Mouse (Mus musculus): ENCODE data around the gene Fbxl13.
"Not testable (repeated sequence)": the region's sequence is repeated elsewhere in the genome, so short reads cannot be mapped to it uniquely, and the experiment has no call there.

The Fbxl13 gene

DNA sequence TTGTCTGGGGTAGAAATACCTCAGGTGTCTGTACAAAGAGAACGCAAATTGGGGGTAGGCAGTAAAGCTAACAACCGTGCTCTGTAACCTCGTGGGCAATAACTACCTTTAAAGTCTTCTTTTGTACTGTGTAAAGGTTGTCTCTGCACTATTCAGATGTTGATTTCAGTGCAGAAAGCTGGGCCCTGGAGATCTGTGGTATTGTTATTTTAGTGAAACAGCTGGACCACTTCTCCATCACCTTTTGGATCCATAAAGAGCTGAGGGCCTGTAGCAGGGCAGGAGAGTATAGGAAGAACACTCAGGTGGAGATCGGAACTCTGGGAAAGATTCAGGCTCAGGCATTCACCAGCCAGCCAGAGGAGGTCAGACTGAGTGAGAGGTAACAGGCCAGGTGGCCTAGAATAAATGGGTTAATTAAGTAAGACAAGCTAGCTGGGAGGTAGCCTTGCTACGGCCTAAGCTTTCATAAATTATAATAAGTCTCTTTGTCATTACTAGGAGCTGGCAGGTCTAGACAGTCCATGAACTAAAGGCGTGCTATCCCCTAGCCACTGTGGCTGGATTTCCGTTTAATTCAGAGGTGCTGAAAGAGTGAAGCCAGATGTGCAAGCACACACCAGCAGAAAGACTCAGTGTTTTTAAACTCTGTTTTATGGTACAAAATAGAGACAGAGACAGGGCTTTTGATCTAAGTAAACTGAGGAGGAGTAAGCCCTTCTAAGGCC lies 6.6 kb upstream of the Fbxl13 start:
- DNase-seq, result no peak

DNA sequence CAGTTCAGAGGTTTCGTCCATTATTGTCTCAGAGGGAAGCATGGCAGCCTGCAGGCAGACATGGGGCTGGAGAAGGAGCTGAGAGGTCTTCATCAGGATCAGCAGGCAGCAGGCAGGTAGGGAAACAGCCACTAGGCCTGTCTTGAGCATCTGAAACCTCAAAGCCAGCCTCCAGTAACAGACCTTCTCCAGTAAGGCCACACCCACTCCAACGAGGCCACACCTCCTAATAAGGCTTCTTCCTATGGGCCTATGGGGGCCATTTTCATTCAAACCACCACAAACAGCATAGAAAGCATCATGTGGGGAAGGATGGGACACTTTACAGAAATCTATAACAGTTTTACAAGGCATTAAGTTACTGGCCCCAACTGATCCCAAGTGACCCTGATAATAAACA lies 5.3 kb upstream of the Fbxl13 start:
- DNase-seq, result no peak

DNA sequence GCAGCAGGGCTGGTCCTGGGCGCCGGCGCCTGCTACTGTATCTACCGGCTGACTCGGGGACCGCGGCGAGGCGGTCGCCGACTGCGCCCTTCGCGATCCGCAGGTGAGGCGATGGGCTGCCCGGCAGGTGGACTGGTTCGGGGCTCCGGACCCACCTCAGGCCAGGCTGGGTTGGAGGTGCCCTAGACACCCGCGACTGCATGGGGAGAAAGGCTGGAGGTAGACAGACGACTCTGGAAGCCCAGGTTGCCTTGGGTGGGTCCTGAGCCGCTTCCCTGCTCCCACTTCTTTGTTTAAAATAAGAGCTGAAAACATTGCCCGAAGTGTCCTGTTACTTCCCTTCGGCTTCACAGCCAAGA lies 678 bp upstream of the Fbxl13 start:
- DNase-seq, result no peak

DNA sequence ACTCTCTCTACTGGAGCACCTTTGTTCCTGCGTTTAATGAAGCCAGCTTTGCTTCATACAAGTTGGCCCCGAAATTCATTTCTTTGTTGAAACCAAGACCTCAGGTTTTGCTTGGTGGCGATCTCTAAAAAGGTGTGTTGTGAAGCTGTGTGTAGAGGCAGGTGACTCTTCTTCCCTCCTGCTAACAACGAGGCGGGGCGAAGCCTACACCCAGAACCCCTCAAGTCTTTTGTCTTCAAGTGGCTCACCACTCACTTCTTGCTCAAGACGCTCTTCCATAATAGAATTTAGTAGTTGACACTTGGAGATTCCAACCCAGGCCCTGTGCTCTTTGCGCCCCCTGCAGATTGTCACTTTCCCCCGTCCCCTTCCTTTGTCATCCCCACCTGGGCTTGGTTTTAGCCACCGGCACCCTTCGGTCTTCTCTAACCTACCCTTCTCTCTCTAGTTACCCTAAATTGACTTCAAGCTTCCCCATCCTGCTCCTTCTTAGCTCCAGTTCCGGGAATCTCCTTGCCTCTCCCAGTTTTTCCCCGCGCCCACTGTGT lies 469 bp downstream of the Fbxl13 start:
- no peak for DNase-seq

DNA sequence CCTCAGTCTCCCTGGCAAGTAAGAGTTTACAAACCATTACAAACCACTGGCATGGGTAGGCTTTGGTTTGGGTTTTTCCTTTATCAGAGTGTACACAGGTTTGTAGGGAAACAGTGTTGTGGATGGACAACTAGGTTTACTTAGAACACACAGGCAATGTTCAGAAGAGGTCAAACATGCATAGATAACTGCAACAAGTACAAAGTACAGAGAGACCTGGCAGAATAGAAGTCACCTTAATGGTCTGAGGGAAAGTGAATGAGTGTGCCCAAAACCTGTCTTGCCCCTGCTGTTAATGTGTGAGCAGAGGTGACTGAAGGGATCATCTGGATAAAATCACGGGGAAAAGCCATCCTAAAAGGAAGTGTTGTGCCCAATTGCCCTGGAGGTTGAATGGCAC lies 1.8 kb downstream of the Fbxl13 start:
- no peak for DNase-seq

DNA sequence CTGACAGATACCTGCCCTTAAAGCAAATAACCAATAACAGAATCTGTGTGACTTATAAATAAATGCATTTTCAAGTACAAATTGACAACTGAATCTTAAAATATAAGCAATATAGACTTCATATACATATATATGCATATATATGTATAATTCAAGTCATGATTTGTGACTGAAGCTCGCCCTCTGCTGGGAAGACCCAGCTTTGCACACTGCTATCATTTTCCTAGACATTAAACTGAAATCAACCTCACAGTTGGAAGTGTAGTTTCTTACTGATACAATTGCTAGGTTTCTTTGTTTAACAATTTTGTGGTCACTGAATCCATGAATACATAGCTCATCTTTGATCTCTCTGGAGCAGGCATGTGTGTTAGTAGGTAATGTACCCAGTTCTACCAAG lies 4.5 kb downstream of the Fbxl13 start:
- DNase-seq, result peak; percentile 73 to 75

DNA sequence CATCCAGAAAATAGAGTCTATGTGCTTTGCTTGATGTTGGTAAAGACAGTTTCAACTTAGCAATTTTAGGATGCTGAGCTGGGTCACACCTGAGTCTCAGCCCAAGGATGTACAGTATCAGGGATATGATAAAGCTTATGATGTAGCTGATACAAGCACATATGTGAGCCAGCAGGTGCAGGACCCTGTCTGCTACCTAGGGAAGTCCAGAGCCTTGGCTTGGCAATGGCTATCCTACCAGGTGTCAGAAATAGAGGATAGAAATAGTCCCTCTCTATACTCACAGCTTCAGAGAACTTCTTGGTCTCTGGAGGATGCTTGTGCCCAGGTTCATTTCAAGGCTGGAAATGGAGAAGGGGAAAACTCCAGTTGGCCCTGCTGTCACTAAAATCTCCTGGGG lies 19.5 kb downstream of the Fbxl13 start:
- no peak for DNase-seq

DNA sequence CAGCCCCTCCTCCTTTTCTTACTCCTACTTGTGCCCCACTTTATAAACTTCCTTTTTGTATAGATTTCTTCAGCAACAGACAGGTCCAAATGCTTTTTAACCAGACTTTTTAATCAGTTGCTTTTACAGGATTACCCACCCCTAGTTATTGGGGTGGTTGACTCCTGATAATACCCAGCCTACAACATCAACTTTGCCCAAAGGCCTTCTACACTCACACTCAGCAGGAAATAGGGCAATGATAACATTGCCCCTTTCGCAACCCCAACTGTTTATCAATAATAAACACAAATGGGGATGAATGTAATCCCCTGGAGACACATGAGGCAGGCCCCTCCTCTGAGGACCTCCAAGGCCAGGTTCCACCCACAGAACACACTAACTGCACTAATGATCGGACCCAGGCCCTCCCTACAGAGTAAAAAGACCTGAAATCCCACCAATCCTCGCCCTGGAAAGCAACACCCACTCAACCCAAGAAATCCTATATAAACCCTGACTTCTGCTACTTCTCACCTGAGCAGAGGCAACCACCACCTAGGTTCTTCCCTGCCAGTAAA lies 28.9 kb downstream of the Fbxl13 start:
- DNase-seq, result no peak

DNA sequence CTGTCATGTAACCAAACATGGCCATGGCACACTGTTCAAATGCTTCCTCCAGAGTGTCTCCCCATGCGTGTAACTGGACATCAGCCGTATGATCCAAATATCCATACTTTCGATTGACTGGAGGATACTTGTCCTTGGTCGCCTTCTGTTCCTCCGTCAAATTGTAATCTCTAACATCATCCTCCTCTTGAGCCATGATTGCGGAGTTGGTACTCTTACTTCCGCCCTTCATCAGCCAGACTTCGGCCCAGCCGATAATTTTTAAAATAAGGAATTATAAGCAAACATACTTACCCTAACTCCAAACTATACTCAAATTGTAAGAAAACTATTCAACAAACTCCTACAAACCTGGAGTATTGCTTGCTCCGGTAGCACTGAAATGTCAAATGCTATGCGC lies 31.1 kb downstream of the Fbxl13 start:
- DNase-seq, result not testable (repeated sequence)

DNA sequence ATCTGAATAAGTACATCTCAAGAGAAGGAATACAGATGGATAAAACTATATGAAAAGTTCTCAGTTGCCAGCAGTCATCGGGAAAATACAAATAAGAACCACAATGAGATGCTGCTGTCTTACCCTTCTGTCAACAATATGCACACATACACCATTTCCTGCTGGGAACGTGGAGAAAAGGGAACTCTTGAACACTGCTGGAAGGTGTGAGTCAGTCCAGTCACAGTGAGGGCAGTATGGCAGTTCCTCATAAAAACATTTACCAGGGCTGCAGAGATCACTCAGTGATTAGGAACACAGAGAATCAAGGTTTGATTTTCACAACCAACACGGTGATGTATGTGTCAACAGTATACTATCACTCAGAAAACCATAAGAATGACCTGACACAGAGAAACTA lies 34.4 kb downstream of the Fbxl13 start:
- DNase-seq, result no peak

DNA sequence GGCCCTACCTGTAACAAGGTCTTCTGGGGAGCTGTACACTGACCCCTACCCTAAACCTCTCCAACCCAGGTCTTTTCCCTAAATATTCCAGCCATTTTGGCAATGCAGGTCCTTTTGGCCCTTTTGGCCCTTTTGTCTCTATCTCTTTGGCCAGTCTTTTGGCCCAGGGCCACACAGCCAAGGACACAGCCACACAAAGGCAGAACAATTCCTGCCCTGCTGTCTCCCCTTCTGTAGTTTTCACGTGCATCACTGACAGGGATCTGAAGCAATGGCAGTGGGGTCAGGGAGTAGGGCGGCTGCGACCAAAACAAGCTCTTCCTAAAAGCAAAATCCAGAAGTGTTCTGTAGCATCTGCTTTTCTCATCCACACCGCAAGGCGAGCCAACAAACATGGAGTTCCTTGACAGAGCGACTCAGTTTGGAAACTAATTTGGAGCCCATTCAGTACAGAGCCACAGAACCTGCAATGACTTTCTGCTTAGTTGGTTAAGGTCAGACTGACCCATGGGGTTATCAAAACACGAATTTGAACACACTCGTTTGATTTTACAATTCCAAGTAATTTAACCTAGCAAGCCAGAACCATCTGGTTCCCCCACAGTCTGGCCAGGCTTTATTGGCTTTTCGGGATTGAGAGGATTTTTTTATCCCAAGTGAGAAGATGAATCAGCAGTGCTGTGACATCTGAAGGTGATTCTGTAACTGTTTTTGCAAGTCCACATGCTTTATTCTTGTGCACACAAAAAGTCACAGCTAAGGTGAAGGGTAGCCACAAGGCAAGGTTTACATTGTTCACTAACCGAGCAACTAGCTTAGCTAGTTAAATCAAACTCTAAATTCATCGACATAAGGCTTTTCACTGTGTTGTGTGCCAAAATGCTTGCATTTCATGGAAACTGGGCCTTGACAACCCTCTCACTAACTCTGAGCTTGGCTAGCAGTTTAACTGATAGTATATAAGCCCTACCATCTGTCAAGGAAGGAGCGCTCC lies 36.8 kb downstream of the Fbxl13 start:
- peak; percentile 55 to 58 for DNase-seq

DNA sequence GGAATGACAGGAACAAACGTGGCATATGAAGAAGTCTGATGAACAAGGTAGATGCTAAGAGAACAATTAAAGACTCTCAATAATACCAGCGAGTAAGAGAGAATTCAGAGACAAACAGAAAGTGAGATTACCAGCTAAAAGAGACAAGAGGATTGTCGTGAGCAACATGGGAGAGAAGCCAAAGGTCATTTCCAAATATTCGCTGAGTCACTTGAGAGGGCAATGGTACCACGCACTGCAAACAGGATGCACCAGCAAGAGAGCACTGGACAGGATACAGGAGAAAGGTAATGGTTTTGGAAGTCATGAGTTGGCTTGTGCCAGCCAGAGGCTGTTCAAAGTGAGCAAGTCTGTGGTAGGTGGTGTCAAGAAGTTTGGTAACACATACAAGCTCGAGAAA lies 39.5 kb downstream of the Fbxl13 start:
- DNase-seq, result no peak

DNA sequence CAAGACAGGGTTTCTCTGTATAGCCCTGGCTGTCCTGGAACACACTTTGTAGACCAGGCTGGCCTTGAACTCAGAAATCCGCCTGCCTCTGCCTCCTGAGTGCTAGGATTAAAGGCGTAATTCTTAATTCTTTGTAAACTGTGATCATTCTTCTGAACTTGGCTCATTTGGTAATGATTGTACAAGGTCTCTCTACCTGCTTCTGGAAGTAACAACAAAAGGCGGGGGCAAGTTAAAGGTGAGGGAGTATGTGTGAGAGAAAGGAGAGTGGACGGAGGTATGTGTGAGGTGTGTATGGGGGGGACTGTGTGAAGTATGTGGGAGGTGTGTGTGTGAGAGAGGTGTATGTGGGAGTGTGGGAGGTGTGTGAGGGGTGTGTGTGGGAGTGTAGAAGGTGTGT lies 45.5 kb downstream of the Fbxl13 start:
- DNase-seq, result no peak

DNA sequence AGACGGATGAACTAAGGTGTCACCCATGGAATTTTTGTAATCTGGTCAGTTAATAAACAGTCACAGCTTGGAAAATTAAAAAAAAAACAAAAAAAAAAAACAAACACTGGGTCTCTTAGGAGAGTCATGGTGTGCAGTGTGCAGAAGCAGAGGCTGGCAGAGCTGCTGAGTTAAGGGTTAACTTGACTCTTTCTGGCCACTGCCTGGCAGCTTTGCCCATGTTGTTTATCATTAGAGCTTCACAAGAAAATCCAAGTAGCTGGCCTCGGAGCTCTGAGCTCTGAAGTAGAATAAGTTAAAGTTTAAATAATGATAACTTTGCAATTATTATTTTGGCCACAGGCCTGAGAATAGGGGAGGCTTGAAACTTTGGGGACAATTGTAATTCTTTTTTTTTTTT lies 45.9 kb downstream of the Fbxl13 start:
- DNase-seq, result not testable (repeated sequence)

DNA sequence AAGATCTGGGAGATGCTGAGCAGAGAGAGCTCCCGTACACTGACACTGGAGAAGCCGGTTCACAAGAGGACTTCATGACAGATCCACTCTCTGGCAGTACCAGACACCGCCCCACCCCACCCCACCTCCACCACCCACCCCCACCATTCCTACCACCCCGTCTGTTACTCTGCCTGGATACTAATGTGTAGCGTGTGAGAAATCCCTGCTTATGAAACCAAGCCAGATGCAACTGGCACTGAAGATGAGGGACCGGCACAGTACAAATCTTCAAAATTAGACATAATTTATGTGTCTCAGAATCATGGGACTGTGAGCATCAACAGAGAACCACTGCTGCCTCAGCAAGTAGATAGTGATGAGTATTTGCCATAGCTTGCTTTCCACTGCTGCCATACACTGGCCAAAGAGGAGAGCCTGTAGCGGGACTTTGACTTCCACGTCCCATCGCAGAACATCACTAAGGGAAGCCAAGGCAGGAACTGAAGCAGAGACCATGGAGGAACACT lies 52.2 kb downstream of the Fbxl13 start:
- no peak for DNase-seq

DNA sequence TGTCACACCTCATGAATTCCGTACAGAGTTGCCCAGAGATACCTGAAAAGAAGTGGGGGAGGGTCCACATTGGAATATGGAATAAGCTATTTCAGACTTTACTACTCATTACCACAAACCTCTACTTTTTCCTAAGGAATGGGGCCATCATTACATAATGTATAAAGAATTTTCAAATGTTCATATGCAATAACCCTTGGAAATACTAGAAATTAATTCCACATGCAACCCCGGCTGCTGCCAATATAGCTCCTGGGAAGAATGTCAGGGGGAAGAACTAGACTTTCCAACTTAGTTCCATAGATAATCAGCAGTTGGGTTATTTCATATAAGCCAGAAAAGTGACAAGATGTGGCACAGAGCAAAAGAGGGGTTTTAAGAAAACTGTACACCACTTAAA lies 53.3 kb downstream of the Fbxl13 start:
- no peak for DNase-seq

DNA sequence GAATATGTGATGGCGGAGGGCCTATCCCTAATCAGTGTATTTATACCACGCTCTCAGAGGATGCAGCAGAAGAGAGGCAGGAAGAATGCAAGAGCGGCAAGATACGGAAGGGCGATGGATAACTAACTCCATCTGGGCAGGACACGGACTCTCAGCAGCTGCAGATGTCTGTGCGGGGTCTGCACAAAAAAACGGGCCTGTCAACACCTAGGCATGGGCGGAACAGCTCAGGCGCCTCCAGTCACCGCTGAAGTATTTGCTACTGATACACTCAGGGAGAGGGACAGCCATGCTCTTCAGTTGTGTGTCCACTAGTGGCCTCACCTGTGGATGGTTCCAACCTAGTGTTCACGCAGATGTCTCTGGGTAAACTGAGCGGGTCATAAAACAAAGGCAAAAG lies 57.2 kb downstream of the Fbxl13 start:
- no peak for DNase-seq

DNA sequence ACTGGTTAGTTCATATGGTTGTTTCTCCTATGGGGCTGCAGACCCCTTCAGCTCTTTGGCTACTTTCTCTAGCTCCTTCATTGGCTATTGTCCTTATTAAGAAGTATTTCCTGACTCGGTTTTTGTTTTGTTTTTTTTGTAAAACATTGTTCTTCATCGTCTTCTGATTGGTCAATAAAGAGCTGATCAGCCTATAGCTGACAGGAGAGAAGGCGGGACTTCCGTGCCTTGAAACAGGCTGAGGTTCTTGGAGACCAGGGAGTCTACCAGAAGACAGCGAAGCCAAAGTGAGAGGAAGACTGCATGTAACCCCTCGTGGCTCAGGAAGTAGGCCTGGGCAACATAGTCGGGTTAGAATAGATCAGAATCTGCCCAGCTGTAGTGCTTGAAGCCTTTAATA lies 57.8 kb downstream of the Fbxl13 start:
- DNase-seq, result no peak

DNA sequence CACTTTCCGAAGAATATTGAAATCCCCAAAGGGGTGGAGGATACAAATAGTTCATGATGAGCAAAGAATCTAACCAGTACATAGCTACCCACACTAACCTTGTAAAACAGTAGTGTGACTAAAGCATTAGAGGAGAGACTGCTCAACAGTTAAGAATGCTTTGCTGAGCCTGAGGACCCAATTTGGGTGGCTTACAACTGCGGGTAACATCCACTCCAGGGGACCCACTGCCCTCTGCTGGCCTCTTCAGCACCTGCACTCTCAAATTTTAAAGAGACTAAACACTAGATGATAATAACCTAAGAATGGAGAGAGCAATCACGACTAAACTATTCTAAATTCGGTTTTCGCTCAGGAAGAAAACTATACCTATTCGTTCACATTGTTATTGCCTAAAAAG lies 58.7 kb downstream of the Fbxl13 start:
- peak; percentile 55 to 69 for DNase-seq

DNA sequence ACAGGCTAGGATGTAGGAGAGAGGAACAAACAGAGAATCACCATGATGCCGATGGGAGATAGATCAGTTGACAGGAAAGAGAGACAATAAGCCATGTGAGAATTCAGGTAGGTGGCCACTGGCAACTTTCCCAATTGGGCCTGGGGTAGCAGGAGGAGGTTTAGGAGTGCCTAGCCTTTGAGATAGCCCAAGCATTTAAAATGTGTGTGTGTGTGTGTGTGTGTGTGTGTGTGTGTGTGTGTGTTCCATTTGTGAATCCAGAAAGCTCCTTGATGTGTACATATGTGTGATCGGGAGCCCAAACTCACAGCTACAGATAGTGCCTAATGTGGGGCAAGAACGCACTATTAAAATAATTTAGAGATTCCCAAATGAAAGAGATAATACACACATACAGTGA lies 67.3 kb downstream of the Fbxl13 start:
- no peak for DNase-seq

DNA sequence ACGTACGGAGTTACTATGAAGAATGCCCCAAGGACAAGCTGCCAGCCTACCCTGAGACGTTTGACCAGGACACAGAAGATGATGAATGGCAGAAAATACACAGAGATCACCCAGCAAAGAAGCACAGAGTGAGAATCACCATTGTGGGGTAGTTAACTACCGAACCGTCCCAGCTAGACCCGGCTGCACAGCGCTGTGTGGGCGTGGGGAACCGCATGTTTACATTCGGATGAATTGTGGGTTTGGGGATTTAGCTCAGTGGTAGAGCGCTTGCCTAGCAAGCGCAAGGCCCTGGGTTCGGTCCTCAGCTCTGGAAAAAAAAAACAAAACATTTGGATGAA lies 70.3 kb downstream of the Fbxl13 start:
- no peak for DNase-seq

DNA sequence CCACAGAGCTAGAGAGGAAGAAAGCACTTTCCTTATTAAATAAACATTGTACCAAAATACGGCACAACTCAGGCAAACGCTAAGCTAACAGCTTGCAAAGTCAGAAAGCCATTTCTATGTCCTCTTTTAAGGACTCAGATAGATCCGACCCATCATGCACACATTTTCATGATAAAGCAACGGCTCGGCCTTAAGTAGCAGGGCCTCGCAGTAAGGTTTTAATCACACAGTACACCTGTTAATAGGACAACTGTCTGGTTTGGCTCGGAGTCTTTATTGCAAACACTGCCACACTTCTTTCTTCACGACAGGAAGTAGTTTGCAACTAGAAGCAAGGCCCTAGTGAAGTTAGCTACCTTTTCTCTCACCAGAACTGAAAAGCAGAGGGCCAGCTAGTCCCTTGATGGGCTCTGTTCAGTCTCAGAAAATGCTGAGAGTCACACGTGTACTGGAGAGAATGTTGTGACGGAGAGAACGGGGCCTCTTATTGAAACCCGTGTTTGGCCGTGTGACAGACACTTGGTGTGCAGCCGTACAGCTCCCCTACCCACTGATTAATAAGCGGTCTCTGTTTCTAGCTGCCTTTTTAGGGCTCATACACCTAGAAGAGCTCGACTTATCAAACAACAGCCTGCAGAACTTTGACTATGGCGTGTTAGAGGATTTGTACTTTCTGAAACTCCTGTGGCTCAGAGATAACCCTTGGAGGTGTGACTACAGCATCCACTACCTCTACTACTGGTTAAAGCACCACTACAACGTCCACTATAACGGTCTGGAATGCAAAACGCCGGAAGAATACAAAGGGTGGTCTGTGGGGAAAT lies 70.8 kb downstream of the Fbxl13 start:
- DNase-seq, result no peak
